Mouse (Mus musculus): ENCODE measurements at regions not wholly inside any gene's neighbourhood (a gene's known extent, or its start where the extent isn't known, plus 50 kb on each side); places are given as distances from the start of the nearest gene placed in this dataset.

- DNase-seq: no peak
These were observed 85.3 kb upstream of the 4933412E24Rik start for GRCm38 (mm10) chr15:60101485-60102280.

DNA sequence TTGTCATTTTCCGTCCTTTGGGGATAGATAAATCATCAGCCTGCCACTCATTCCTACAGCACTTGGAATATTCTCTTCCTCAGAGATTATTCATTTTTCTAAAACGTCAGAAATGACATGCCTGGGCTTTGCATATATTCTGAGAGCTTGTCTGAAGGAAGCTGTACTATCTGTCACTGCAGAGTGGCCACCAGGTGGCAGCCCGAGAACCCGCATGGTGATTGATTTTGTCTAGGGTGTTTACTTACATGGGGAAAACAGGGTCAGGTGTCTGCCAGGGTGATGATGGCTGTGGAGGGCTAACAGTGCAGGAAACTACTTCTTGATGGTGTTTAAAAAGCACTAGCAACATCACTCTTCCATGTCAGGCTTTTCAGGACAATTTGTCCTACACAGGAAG is 80.7 kb upstream of the 4933412E24Rik start:
- DNase-seq: peak; percentile 23 to 70

GRCm38 (mm10) chr15:60096131-60096530 is 79.7 kb upstream of the 4933412E24Rik start:
- no peak for DNase-seq

DNA sequence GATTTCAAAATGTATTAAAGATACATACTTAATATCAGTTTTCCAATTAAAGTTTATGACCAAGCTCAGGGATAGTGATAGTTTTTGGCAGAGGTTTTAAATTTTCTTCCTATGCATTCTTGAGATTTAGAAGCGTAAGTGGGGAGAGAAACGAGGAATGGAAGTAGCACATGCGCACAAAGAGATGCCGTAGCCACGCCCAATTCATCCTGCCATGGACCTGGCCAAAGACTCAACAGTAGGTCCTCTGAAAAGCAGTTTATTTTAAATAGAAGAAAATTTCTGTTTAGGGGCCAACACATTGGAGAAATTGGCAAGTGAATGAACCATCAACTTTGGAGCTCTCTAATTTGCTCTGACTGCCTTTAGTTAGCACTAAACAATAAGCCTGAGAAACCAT is 73.5 kb upstream of the 4933412E24Rik start:
- DNase-seq: no peak

GRCm38 (mm10) chr15:60088964-60089899 is 72.8 kb upstream of the 4933412E24Rik start:
- DNase-seq: no peak
